Mouse (Mus musculus): ENCODE data around the gene Kcna6. TPM values are rescaled to one million over a fixed set of nuclear protein-coding genes. Genes with fewer than 3 reads are reported as not detected.
A peak's percentile ranks its signal among the peaks of the same experiment; 100 is the strongest.

The Kcna6 gene
- polyA plus RNA-seq, 1 experiment from 2014 or later, result 6.3 TPM

DNA sequence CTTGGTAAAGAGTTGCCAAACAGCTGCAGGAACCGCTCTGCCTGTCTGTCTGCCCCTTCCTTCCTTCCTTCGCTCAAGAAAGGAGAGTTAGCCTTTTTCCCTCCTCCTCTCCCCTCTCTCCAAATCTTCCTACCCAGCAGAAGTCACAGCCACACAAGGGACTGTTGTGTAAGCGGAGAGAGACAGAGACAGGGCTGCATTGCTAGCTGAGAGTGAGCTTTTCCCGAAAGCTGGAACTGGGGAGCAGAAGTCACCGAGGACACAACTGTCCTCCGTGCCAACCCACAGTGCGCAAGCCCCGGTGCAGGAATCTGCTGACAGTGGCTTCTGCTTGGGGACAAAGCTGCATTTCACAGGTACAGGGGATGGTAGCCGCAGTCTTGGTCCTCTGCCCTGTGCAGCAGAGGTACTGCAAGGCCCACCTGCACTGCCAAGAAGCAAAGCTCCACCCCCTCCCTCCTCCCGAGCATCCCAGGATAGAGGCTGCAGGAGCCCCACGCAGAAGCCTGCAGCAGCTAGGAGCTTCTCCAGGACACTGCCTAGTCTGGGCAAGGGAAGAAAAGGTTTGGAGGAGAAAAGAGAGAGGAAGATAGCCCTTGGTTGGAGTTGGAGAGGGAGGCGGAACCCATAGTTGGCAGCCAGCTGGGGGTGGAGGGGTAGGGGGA is 21.9 kb downstream of the Kcna6 start:
- Histone ChIP-seq H3K36me3 (replicated peaks) (no peaks in the 10 kb centered on the region), H3K9me3 (no peaks in the 10 kb centered on the region), H3K4me2 (no peak overlapping the region), H3K27ac (no peak overlapping the region), H3K4me1 (no peaks in the 10 kb centered on the region), H3K9ac (no peak overlapping the region), H3K4me3 (replicated peaks) (no peak overlapping the region), H3K27me3 (0 out of 2 replicates have a peak, but pooled peaks cover 4% of the 10 kb centered on the region)
- no peak for ATAC-seq (ENCODE audit: low FRiP score)
- 69% methylated on average over 12 of the region's 12 CpGs for WGBS

DNA sequence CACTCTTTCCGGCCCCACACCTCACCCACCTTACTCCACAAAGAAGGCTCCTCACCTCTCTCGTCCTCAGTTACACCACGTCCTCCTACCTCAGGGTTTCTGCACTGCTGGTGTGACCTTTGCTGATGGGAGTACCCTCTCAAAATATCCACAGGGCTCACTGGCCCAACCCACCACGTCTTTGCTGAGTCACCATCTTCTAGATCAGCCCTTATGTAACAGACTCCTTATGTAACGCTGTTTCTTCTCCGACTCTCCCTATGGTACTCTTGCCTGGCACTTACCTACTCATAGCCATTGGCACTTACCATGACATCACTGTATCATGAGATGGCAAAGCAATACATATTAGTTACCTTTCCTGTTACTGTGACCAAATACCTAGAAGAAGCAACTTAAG is 27.9 kb downstream of the Kcna6 start:
- no peaks in the 10 kb centered on the region for H3K27me3 ChIP-seq
- no peak overlapping the region for H3K27ac ChIP-seq
- H3K36me3 ChIP-seq (replicated peaks), result no peaks in the 10 kb centered on the region
- 89% methylated on average over 6 of the region's 6 CpGs for WGBS
- H3K9ac ChIP-seq, result no peak overlapping the region
- no peak overlapping the region for H3K4me2 ChIP-seq
- ATAC-seq (ENCODE audit: low FRiP score), result no peak
- no peaks in the 10 kb centered on the region for H3K4me1 ChIP-seq
- H3K9me3 ChIP-seq, result no peaks in the 10 kb centered on the region
- H3K4me3 ChIP-seq (replicated peaks), result no peak overlapping the region

DNA sequence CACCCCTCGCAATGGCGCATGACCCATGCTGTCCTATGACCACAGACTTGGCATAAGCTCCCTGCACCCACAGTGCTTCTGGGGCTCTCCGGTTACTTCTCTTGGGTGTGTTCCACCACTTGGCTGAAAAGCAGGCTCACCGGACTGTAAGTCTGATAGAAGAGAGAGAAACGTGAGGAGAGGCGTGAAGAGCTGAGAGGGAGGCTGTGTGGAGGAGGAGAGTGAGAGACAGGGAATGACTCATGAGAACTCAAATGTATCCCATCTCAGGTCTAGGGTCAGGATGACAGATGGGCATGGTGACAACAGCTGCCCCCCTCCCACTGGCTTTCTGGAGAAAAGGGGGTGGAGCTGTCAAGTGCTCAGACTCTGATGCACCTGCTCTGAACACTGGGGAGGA is 34.5 kb downstream of the Kcna6 start:
- no peak overlapping the region for H3K9ac ChIP-seq
- H3K4me2 ChIP-seq, result no peak overlapping the region

DNA sequence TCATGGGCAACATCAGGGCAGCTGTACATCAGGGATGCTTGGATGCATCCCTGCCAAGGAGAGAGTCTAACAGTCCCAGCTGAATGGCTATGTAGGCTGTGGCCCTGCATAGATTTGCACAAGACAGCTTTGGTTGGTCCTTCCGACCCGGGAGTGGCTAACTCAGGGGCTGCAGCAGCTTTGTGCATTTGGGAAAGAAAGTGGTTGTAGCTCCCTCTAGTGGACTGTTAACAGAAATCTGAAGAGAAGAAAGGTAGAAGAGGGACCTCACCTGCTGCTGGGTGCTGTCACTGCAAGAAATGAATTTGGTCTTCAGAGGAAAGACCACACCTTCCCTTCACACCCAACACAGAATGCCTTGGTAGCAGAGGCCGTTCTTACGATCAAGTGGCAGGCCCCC is 36.0 kb downstream of the Kcna6 start:
- H3K4me3 ChIP-seq (replicated peaks), result no peak overlapping the region
- ATAC-seq (ENCODE audit: low FRiP score), result no peak
- H3K4me2 ChIP-seq, result no peak overlapping the region
- H3K4me1 ChIP-seq, result peaks cover 7% of the 10 kb centered on the region; the same call in 1 of the 2 replicates
- peaks cover 24% of the 10 kb centered on the region for H3K27me3 ChIP-seq
- no peaks in the 10 kb centered on the region for H3K9me3 ChIP-seq
- no peak overlapping the region for H3K27ac ChIP-seq
- no peaks in the 10 kb centered on the region for H3K36me3 ChIP-seq (replicated peaks)
- WGBS, result 34% methylated on average over 4 of the region's 4 CpGs
- no peak overlapping the region; the same call in 1 of the 2 replicates for H3K9ac ChIP-seq

More for the DNA sequence above, 34.5 kb downstream of the Kcna6 start:
- 78% methylated on average over 6 of the region's 6 CpGs for WGBS
- Histone ChIP-seq H3K36me3 (replicated peaks) (no peaks in the 10 kb centered on the region), H3K9me3 (no peaks in the 10 kb centered on the region), H3K27ac (no peak overlapping the region), H3K27me3 (peaks cover 19% of the 10 kb centered on the region), H3K4me3 (replicated peaks) (no peak overlapping the region), H3K4me1 (peaks cover 7% of the 10 kb centered on the region; the same call in 1 of the 2 replicates)
- peak; percentile 45; the same call in 1 of the 2 replicates for ATAC-seq (ENCODE audit: low FRiP score)

DNA sequence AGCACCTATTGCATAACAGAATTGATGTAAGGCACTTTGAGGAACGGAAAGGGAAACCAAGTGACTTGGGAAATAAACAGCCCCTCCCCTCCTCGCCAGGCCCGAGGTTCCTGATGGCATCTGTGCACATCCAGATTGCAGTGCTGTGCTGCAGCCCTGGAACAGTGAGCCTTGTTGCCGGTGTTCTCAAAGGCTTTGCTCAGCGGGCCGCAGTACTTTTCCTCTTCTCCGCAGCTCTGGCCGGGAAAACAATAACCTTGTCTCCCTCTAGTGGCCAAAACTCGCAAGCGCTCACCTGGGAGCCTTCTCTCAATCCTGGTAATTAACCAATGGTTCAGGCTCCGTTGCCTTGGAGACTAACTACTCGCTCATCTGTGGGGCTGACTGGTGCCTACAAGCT is 38.4 kb downstream of the Kcna6 start:
- Histone ChIP-seq H3K27ac (no peak overlapping the region), H3K4me1 (peaks cover 7% of the 10 kb centered on the region; the same call in 1 of the 2 replicates), H3K9me3 (no peaks in the 10 kb centered on the region), H3K4me3 (replicated peaks) (no peak overlapping the region), H3K4me2 (peak overlapping the region; percentile 43), H3K9ac (0 out of 2 replicates have a peak overlapping the region, but pooled peaks have one; percentile 25), H3K27me3 (peaks cover 24% of the 10 kb centered on the region), H3K36me3 (replicated peaks) (no peaks in the 10 kb centered on the region)
- WGBS, result 2% methylated on average over 12 of the region's 12 CpGs
- peak; percentile 76 for ATAC-seq (ENCODE audit: low FRiP score)

DNA sequence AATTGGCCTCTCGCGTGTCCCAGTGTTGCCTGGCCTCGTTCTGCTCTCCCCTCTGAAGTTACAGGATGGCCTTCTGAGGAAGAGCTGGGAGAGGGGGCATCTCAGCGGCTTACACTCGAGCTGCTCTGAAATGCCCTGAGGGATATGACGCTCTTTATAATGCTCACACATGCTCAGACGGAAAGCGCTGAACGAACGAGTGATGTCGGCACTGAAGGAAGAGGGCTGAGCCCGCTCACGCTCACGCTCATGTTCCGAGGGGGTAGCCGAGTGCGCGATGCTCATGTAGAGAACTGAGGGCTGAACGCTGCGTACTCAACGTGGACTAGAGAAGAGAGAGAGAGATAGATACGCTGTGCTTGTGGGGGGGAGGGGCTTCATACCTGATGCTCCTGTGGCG is 39.3 kb downstream of the Kcna6 start:
- ATAC-seq (ENCODE audit: low FRiP score), result no peak
- Histone ChIP-seq H3K4me2 (no peak overlapping the region), H3K36me3 (replicated peaks) (no peaks in the 10 kb centered on the region), H3K27ac (no peak overlapping the region), H3K4me1 (peaks cover 7% of the 10 kb centered on the region; the same call in 1 of the 2 replicates), H3K9me3 (no peaks in the 10 kb centered on the region), H3K4me3 (replicated peaks) (no peak overlapping the region), H3K9ac (no peak overlapping the region), H3K27me3 (peaks cover 24% of the 10 kb centered on the region)
- WGBS, result 74% methylated on average over 23 of the region's 23 CpGs

DNA sequence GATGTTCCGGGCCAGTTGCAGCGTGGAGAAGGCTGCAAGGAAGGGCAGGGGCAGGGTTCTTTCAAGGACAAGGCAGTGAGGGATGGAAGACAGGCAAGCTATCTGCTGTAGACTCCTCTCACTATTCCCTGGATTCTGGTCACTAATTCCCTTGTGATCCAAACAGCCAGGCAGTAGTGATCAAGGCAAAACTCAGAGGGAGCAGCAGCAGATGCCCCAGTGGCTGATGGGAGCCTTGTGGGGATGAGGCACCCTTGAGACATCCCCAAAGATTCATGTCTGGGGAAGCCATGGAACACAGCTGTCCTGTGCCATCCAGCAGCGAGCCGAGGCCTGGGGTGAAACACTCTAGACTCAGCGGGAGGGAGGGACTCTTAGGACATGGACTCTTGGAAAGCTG is 40.5 kb downstream of the Kcna6 start:
- H3K4me2 ChIP-seq, result no peak overlapping the region
- 86% methylated on average over 5 of the region's 5 CpGs for WGBS
- ATAC-seq (ENCODE audit: low FRiP score), result no peak

DNA sequence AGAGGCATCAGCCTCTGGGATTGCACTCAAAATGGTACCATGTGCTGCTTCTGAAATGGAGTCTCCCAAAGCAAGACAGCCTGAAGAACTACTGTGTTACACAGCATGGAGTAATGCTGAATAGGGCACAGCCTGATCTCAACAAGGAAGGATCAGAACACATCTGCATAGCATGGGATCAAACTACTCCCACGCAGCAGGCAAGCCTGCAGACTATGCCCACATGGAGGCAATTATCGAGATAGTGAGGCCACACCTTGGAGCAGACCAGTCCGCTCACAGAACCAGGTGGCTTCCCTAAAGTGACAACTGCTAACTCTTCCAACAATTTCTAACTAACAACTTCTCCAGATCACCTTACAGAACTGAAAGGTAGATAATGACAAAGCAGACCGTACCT is 53.4 kb downstream of the Kcna6 start:
- Histone ChIP-seq H3K4me2 (no peak overlapping the region), H3K4me1 (no peaks in the 10 kb centered on the region), H3K27ac (no peak overlapping the region), H3K4me3 (replicated peaks) (no peak overlapping the region), H3K36me3 (replicated peaks) (no peaks in the 10 kb centered on the region), H3K9ac (no peak overlapping the region), H3K9me3 (no peaks in the 10 kb centered on the region), H3K27me3 (no peaks in the 10 kb centered on the region)
- 64% methylated on average over 4 of the region's 4 CpGs for WGBS
- no peak for ATAC-seq (ENCODE audit: low FRiP score)

More for the DNA sequence above, 40.5 kb downstream of the Kcna6 start:
- Histone ChIP-seq H3K4me3 (replicated peaks) (no peak overlapping the region), H3K4me1 (peaks cover 7% of the 10 kb centered on the region; the same call in 1 of the 2 replicates), H3K9me3 (no peaks in the 10 kb centered on the region), H3K27me3 (peaks cover 24% of the 10 kb centered on the region), H3K36me3 (replicated peaks) (no peaks in the 10 kb centered on the region), H3K9ac (no peak overlapping the region), H3K27ac (no peak overlapping the region)

DNA sequence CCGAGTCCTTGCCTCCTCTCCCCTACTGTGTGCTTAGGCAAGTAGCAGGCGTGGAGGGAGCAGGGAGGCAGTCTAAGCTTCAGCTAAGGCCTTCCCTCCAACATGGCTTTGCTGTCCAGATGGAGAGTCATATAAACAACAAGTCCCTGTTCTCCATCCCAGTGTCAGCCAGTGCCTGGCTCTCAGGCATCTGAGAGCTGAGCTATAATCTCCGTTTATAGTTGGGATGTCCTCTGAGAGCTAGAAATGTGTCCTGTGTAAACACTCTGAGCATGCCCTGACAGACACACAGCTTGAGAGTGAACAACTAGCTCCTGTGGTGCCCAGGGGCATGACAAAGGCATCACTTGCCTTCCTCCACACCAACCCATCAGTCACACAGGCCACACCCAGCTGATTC is 55.3 kb downstream of the Kcna6 start:
- H3K4me2 ChIP-seq, result no peak overlapping the region
- H3K9me3 ChIP-seq, result no peaks in the 10 kb centered on the region
- no peak overlapping the region for H3K4me3 ChIP-seq (replicated peaks)
- no peaks in the 10 kb centered on the region for H3K4me1 ChIP-seq
- H3K9ac ChIP-seq, result no peak overlapping the region
- WGBS, result 75% methylated on average over 3 of the region's 3 CpGs
- no peak for ATAC-seq (ENCODE audit: low FRiP score)
- H3K27ac ChIP-seq, result no peak overlapping the region
- no peaks in the 10 kb centered on the region for H3K27me3 ChIP-seq
- H3K36me3 ChIP-seq (replicated peaks), result no peaks in the 10 kb centered on the region

DNA sequence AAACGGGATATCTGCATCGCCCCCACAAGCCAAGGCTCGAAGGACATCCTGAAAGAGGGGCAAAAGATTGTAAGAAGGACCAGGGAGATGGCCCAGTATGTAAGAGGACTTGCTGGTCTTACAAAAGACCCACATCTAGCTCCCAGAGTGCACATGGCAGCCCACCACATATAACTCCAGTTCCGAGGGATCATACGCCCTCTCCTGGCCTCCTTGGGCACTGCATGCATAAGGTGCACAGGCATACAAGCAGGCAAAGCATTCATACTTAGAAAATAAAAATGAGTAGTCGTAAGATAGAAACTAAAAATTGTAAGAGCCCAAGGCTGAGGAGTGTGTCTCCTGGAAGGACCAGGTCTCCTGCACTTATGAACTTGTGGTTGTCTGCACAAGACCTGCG is 61.5 kb downstream of the Kcna6 start:
- H3K36me3 ChIP-seq (replicated peaks), result no peaks in the 10 kb centered on the region
- ATAC-seq (ENCODE audit: low FRiP score), result no peak
- H3K27me3 ChIP-seq, result peaks cover 4% of the 10 kb centered on the region; the same call in 1 of the 2 replicates
- no peak overlapping the region for H3K4me3 ChIP-seq (replicated peaks)
- H3K9me3 ChIP-seq, result no peaks in the 10 kb centered on the region
- H3K4me1 ChIP-seq, result no peaks in the 10 kb centered on the region; the same call in 1 of the 2 replicates
- H3K27ac ChIP-seq, result no peak overlapping the region
- WGBS, result 63% methylated on average over 7 of the region's 7 CpGs
- H3K9ac ChIP-seq, result no peak overlapping the region
- H3K4me2 ChIP-seq, result no peak overlapping the region

DNA sequence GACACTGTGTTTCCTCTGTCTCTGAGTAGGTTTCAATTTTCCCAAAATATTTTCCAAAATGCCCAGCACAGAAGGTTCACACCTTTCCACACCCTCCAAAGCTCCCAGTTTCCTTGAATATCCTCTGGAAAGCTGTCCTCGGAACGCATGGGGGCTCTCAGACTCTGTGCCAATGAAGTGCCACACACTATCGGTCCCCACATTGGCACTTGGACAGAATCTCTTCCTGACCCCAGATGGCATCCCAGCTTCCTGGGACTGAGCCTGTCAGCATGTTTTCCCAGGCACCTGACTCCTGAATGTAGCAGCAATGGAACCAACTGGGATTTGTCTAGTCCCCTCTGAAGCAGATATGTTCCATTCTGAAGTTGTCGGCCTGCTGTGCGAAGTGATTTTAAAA is 73.5 kb downstream of the Kcna6 start:
- ATAC-seq (ENCODE audit: low FRiP score), result no peak

DNA sequence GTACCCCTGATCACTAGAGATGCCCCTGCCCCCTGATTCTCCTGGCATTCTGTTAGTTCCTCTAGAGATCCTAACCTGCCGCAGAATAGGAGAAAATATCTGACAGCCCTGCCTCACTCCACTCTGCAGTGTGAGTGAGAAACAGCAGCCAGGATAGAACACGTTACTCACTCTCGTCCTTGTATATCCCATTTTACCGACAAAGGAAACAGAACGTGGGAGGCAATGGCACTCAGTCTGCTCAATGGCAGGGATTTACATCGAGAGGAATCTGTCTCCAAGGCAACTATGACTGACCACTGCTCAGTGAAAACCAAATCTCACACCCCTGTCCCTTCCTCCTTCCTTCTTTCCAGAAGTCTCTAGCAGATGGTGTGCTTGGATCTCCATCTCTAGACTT is 74.4 kb downstream of the Kcna6 start:
- ATAC-seq (ENCODE audit: low FRiP score), result no peak

More for the DNA sequence above, 73.5 kb downstream of the Kcna6 start:
- 0 out of 2 replicates have a peak, but pooled peaks cover 5% of the 10 kb centered on the region for H3K27me3 ChIP-seq
- no peak overlapping the region for H3K9ac ChIP-seq
- H3K9me3 ChIP-seq, result no peaks in the 10 kb centered on the region
- no peak overlapping the region for H3K4me2 ChIP-seq
- no peaks in the 10 kb centered on the region for H3K36me3 ChIP-seq (replicated peaks)
- no peak overlapping the region for H3K4me3 ChIP-seq (replicated peaks)
- 95% methylated on average over 5 of the region's 5 CpGs for WGBS
- no peak overlapping the region for H3K27ac ChIP-seq
- H3K4me1 ChIP-seq, result peaks cover 7% of the 10 kb centered on the region; the same call in 1 of the 2 replicates

DNA sequence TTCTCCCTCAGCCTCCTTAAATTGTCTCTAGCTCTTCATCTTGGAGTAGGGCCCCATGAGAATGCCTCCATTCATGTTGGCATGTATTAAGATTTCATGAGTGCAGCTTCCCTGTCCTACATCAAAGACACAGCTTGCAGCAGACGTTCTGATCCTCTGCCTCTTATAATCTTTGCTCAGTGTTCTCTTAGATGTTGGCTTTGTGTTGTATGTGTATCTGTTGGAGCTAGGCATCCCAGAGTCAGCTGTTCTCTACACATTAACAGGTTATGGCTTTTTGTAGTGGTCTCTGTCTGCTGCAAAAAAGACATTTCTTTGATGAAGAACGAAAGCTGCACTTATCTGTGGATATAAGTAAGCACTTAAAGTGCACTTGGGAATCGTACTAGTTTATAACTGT is 75.9 kb downstream of the Kcna6 start:
- Histone ChIP-seq H3K36me3 (replicated peaks) (no peaks in the 10 kb centered on the region), H3K27me3 (0 out of 2 replicates have a peak, but pooled peaks cover 5% of the 10 kb centered on the region), H3K4me3 (replicated peaks) (no peak overlapping the region), H3K4me1 (peaks cover 7% of the 10 kb centered on the region; the same call in 1 of the 2 replicates), H3K27ac (no peak overlapping the region), H3K4me2 (no peak overlapping the region), H3K9ac (no peak overlapping the region), H3K9me3 (no peaks in the 10 kb centered on the region)
- ATAC-seq (ENCODE audit: low FRiP score), result no peak
- WGBS, result 76% methylated on average over 3 of the region's 3 CpGs

More for the DNA sequence above, 74.4 kb downstream of the Kcna6 start:
- Histone ChIP-seq H3K4me2 (no peak overlapping the region), H3K4me3 (replicated peaks) (no peak overlapping the region), H3K36me3 (replicated peaks) (no peaks in the 10 kb centered on the region), H3K27me3 (0 out of 2 replicates have a peak, but pooled peaks cover 5% of the 10 kb centered on the region), H3K27ac (no peak overlapping the region), H3K9ac (no peak overlapping the region), H3K9me3 (no peaks in the 10 kb centered on the region), H3K4me1 (peaks cover 7% of the 10 kb centered on the region; the same call in 1 of the 2 replicates)
- WGBS, result 45% methylated on average over 6 of the region's 6 CpGs
